Mouse (Mus musculus) bone marrow, adult 2 months (tissue): ENCODE measurements around the gene Slc5a5. TPM values are rescaled to one million over a fixed set of nuclear protein-coding genes. Genes with fewer than 3 reads are reported as not detected.

Source experiments
- H3K27ac ChIP-seq: fragments of 200-500 bp; 2 replicates; pipeline ENCODE4 v1.5.1; 2012; ENCODE audit warnings: low read depth, mild to moderate bottlenecking, control low read depth, inconsistent platforms, low read length; ENCODE audit not compliant: control insufficient read depth, poor library complexity, insufficient read depth
- H3K4me1 ChIP-seq: fragments of 200-500 bp; 2 replicates; pipeline ENCODE4 v1.6.1; 2011; ENCODE audit warnings: low read length; ENCODE audit not compliant: control insufficient read depth, insufficient read depth
- H3K4me3 ChIP-seq: fragments of 200-500 bp; replicated peaks from 2 replicates; pipeline ENCODE3; 2011; ENCODE audit warnings: mild to moderate bottlenecking, low read depth, low read length, control low read depth; ENCODE audit not compliant: control insufficient read depth
- CTCF ChIP-seq: fragments of 200-500 bp; IDR thresholded peaks from 2 replicates; pipeline ENCODE4 v1.5.1; 2011; ENCODE audit warnings: low read length, control low read depth; ENCODE audit not compliant: control insufficient read depth, insufficient read depth
- POLR2A ChIP-seq: fragments of 200-500 bp; IDR thresholded peaks from 2 replicates; pipeline ENCODE4 v1.6.1; 2011; ENCODE audit warnings: low read depth, mild to moderate bottlenecking, control low read depth, low read length, borderline replicate concordance; ENCODE audit not compliant: control insufficient read depth
- WGBS: fragments of 180-500 bp; shearing (Covaris S2); methylation state at CpG from one replicate; pipeline ENCODE4 v1.1.7; 2018; 5-methylcytosine and 5-hydroxymethylcytosine counted together
- polyA plus RNA-seq: library from polyadenylated mRNA; stranded (reverse); fragments of >200 nt; gene quantifications from 2 replicates; pipeline ENCODE4 v1.2.4, GENCODE M21; 2011; ENCODE audit warnings: low replicate concordance; ENCODE audit not compliant: missing spikeins, insufficient read depth, insufficient read length

Slc5a5 gene
- polyA plus RNA-seq = not detected in 2 replicates

DNA sequence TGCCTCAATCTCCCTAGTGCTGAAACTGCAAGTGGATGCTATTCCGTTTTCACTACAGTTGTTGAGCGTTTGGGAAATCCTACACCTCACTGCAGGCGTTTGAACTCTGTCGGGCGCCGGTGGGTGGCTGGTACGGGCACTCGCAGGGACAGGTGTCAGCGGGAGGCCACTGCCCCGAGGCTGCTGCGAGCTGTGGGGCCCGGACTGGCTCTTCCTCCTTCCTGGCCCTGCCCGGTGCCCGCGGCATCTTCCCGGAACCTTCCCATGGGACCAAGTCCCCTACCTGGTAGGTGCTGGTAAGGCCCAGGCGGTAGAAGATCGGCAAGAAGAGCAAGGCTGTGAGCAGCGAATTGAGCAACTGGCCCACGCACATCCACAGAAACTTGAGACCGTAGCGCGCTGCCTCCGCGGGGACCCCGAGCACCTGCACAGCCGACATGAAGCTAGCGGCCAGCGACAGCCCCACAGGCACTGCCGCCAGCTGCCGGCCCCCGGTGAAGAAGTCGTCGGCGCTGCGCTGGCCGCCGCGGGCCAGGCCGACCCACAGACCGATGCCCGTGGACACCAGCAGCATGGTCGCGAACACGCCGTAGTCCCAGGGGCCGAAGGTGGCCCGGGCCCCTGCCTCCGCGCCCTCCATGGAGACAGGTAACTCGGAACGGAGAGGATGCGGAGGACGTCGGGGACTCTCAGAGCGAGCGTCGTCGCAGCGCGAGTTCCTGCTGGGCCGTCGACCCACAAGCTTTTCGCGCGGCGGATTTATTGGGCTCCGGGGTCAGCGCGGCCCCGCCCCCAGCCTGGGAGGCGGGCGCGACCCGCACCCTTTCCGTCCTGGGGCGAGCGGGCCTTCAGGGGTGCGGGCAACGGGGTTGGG lies at the start of gene Slc5a5:
TSS of gene Slc5a5 (minus strand) at position 736 of the 874 bp plus-strand sequence.
- TF ChIP-seq CTCF (no peak), POLR2A (no peak)
- Histone ChIP-seq H3K27ac (no peak within 1 kb of the TSS), H3K4me1 (peaks cover 2% of the 10 kb centered on the region; the same call in 1 of the 2 replicates), H3K4me3 (no peak within 1 kb of the TSS)
- WGBS = 6% methylated on average over 80 of the region's 80 CpGs

DNA sequence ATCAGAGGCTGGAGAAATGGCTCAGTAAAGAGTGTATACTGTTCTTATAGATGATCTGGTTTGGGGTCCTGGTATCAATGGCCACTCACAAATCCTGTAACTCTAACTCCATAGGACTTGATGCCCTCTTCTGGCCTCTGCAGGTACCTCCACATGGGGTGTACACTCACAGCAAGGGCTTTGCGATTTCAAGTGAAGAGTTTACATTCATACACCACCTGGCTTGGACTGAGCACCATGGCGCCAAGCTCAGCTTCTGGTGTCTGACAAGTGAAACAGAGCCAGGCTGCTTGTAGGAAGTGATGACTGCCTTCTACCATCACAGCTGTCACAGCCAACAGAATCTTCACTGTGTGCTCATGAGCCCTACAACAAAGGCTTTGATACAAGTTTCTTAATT lies 48.9 kb upstream of the Slc5a5 start:
- H3K4me1 ChIP-seq = peaks cover 2% of the 10 kb centered on the region; the same call in 1 of the 2 replicates
- no peak overlapping the region for H3K27ac ChIP-seq
- no peak overlapping the region for H3K4me3 ChIP-seq
- no peak for TF ChIP-seq POLR2A
- TF ChIP-seq CTCF = no peak
- WGBS = 70% methylated on average over 2 of the region's 2 CpGs

- no peak overlapping the region for H3K27ac ChIP-seq
- peaks cover 2% of the 10 kb centered on the region; the same call in 1 of the 2 replicates for H3K4me1 ChIP-seq
- 74% methylated on average over 6 of the region's 6 CpGs for WGBS
- TF ChIP-seq CTCF (no peak), POLR2A (no peak)
- no peak overlapping the region for H3K4me3 ChIP-seq
These were observed 44.6 kb upstream of the Slc5a5 start for GRCm38 (mm10) chr8:70937200-70937599.

DNA sequence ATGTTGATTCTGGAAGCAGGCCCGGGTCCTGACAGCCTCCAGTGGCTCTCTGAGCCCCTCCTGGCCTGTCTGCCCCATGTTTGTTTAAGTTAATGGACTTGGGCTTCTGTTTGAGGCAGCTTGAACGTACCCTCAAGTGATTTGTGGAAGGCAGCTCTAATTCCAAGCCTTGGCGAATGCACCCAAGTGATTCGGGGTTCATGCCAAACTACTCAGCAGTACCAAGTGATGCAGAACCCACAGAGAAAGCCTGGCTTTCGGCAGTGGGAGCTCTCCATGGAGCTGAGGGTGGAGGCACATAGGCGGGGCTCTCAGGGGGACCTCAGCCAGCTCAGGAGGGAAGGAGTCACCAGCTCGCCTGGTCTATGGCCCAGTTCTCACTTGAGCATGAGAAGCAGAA lies 42.2 kb upstream of the Slc5a5 start:
- 57% methylated on average over 7 of the region's 7 CpGs for WGBS
- no peaks in the 10 kb centered on the region for H3K4me1 ChIP-seq
- no peak overlapping the region for H3K27ac ChIP-seq
- no peak overlapping the region for H3K4me3 ChIP-seq
- no peak for TF ChIP-seq CTCF
- TF ChIP-seq POLR2A = no peak

DNA sequence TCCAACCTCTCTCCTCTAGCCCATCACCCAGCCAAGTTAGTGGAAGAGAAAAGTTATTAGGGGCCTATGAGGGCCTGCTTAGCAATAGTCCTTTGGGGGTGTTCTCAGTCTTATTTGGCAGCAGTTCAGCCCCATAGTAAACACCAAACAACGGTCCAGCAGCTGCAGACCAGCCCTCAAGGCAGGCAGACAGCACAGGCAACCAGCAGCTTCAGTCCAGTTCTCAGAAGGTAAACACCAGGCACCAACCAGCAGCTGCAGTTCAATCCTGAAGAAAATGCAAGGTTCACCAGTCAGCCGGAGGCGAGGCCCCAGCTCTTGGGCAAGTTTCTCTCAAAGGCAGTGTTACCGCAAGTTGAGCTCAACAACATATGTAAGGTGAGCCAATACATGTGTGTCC lies 40.5 kb upstream of the Slc5a5 start:
- 85% methylated on average over 4 of the region's 4 CpGs for WGBS
- no peak overlapping the region for H3K27ac ChIP-seq
- TF ChIP-seq POLR2A = no peak
- TF ChIP-seq CTCF = no peak
- H3K4me1 ChIP-seq = no peaks in the 10 kb centered on the region
- H3K4me3 ChIP-seq = no peak overlapping the region

GRCm38 (mm10) chr8:70931731-70932130 lies 39.2 kb upstream of the Slc5a5 start:
- H3K4me1 ChIP-seq = no peaks in the 10 kb centered on the region
- TF ChIP-seq CTCF (no peak), POLR2A (no peak)
- H3K4me3 ChIP-seq = no peak overlapping the region
- no peak overlapping the region for H3K27ac ChIP-seq
- WGBS = 90% methylated on average over 11 of the region's 11 CpGs

GRCm38 (mm10) chr8:70928778-70929322 lies 36.3 kb upstream of the Slc5a5 start:
- no peak overlapping the region for H3K27ac ChIP-seq
- no peak for TF ChIP-seq POLR2A
- TF ChIP-seq CTCF = no peak
- WGBS = 43% methylated on average over 5 of the region's 5 CpGs
- no peaks in the 10 kb centered on the region for H3K4me1 ChIP-seq
- H3K4me3 ChIP-seq = no peak overlapping the region

- no peaks in the 10 kb centered on the region for H3K4me1 ChIP-seq
- no peak for TF ChIP-seq POLR2A
- TF ChIP-seq CTCF = no peak
- no peak overlapping the region for H3K27ac ChIP-seq
- H3K4me3 ChIP-seq = no peak overlapping the region
- WGBS = 86% methylated on average over 3 of the region's 3 CpGs
These were observed 35.5 kb upstream of the Slc5a5 start for GRCm38 (mm10) chr8:70928096-70928495.

DNA sequence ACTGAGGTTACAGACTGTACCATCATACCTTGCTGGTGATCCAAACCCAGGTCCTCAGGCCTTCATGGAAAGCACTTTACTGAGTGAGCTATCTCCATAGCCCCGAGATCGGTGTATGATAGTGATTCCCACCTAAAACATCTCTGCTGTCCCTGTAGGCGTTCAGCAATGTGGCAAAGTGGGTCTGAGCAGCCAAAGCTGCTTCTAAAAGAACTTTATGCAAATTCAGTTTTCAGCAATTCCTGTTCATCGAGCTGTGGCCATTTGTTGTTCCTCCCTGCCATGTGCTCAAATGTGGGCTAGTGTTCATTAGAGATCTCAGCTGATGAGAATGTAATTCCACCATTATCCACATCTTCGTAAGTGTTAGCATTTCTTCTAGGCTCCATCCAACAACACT lies 33.8 kb upstream of the Slc5a5 start:
- Histone ChIP-seq H3K27ac (no peak overlapping the region), H3K4me1 (no peaks in the 10 kb centered on the region), H3K4me3 (no peak overlapping the region)
- TF ChIP-seq POLR2A (no peak), CTCF (no peak)
- WGBS = 76% methylated on average over 5 of the region's 5 CpGs
